Mouse (Mus musculus) Patski (cell line): Measurements from ENCODE around the gene Comt. TPM values are rescaled to one million over a fixed set of nuclear protein-coding genes. Genes with fewer than 3 reads are reported as not detected.
A peak's percentile ranks its signal among the peaks of the same experiment; 100 is the strongest.

Experiments
- ATAC-seq: fragments of 100-300 bp; one replicate; pipeline ENCODE4 v1.8.0; 2021
- CTCF ChIA-PET: fragments of 350-600 bp; sonication (Branson Sonifier 250); formaldehyde crosslinking; loops from one replicate; lab custom pipeline; 2022; ENCODE audit warnings: inconsistent platforms; lab: Charles Lee
- POLR2A ChIA-PET: fragments of 350-600 bp; sonication (Branson Sonifier 250); formaldehyde crosslinking; loops from one replicate; lab custom pipeline; 2022; ENCODE audit warnings: antibody characterized with exemption, inconsistent platforms; lab: Charles Lee
- DNase-seq: peaks from one replicate; pipeline ENCODE4 v3.0.0-alpha.2; 2011; ENCODE audit warnings: low read depth, low spot score
- H3K27me3 ChIP-seq: fragments of 371-371 bp; one replicate; pipeline ENCODE4 v1.5.1; 2021
- CTCF ChIP-seq: fragments of 100-300 bp; IDR thresholded peaks from one replicate; pipeline ENCODE4 v1.5.1; 2021
- in situ Hi-C: fragments of 300-500 bp; cut with MboI; formaldehyde crosslinking; loops from 3 replicates; pipeline ENCODE4 v1.11.1; 2018; ENCODE audit warnings: low pct_unique_long_range_greater_than_20kb, mixed read lengths
- polyA plus RNA-seq: library from polyadenylated mRNA; unstranded; gene quantifications from one replicate; pipeline ENCODE4 v1.2.3, GENCODE M21; 2021

Comt gene
- polyA plus RNA-seq, 1 experiment from 2014 or later = 229 TPM

GRCm38 (mm10) chr16:18393595-18393994 is 33.1 kb downstream of the Comt start:
- no peak for ATAC-seq
- no peak for DNase-seq
- in situ Hi-C loops = no loop called here
- ChIA-PET POLR2A (no interaction called here), CTCF (interaction anchor here (1.7 to 1.9 kb wide), 2 partner anchors 32 to 46 kb away, joined by 5 read pairs; partner anchors contain the start of genes Arvcf and Tango2)
- H3K27me3 ChIP-seq = no peaks in the 10 kb centered on the region
- TF ChIP-seq CTCF = no peak

- ChIA-PET POLR2A (interaction anchor here (0.6 to 1.5 kb wide), 2 partner anchors 12 to 86 kb away, joined by 4 read pairs; no protein-coding TSS in a partner anchor), CTCF (interaction anchor here (1.7 to 1.9 kb wide), 2 partner anchors 33 to 45 kb away, joined by 5 read pairs; partner anchors contain the start of genes Arvcf and Tango2)
- no peak for TF ChIP-seq CTCF
- ATAC-seq = peak; percentile 79
- in situ Hi-C loops = no loop called here
- H3K27me3 ChIP-seq = no peaks in the 10 kb centered on the region
- no peak for DNase-seq
Measured at GRCm38 (mm10) chr16:18392469-18393426, 33.9 kb downstream of the Comt start.

GRCm38 (mm10) chr16:18391728-18392127 is 34.9 kb downstream of the Comt start:
- DNase-seq (no peak), ATAC-seq (no peak)
- in situ Hi-C loops = no loop called here
- CTCF ChIA-PET = interaction anchor here (1.9 kb wide), 1 partner anchor 44 kb away, joined by 5 read pairs; the partner anchor contains the start of genes Arvcf and Tango2
- POLR2A ChIA-PET = interaction anchor here (1.5 kb wide), 1 partner anchor 13 kb away, joined by 4 read pairs; no protein-coding TSS in a partner anchor
- no peak for TF ChIP-seq CTCF
- H3K27me3 ChIP-seq = no peaks in the 10 kb centered on the region

GRCm38 (mm10) chr16:18391127-18391526 is 35.5 kb downstream of the Comt start:
- no peak for DNase-seq
- TF ChIP-seq CTCF = no peak
- in situ Hi-C loops = no loop called here
- no peak for ATAC-seq
- H3K27me3 ChIP-seq = no peaks in the 10 kb centered on the region
- ChIA-PET CTCF (interaction anchor here (1.7 kb wide), 1 partner anchor 15 kb away, joined by 3 read pairs; no protein-coding TSS in a partner anchor), POLR2A (interaction anchor here (1.5 kb wide), 1 partner anchor 14 kb away, joined by 4 read pairs; no protein-coding TSS in a partner anchor)

- in situ Hi-C loops = no loop called here
- ChIA-PET POLR2A (no interaction called here), CTCF (interaction anchor here (1.7 kb wide), 1 partner anchor 14 kb away, joined by 3 read pairs; no protein-coding TSS in a partner anchor)
- H3K27me3 ChIP-seq = no peaks in the 10 kb centered on the region
- DNase-seq = no peak
- TF ChIP-seq CTCF = no peak
- ATAC-seq = no peak
Measured at GRCm38 (mm10) chr16:18390399-18390798, 36.3 kb downstream of the Comt start.

GRCm38 (mm10) chr16:18388583-18389435 is 37.8 kb downstream of the Comt start:
- in situ Hi-C loops = loop anchor here (5.0 kb wide), 1 partner anchor 37 kb away; no protein-coding TSS in a partner anchor
- no peak for DNase-seq
- POLR2A ChIA-PET = interaction anchor here (0.6 kb wide), 1 partner anchor 109 kb away, joined by 3 read pairs; no protein-coding TSS in a partner anchor
- CTCF ChIA-PET = interaction anchor here (1.1 kb wide), 1 partner anchor 11 kb away, joined by 3 read pairs; no protein-coding TSS in a partner anchor
- ATAC-seq = no peak
- no peaks in the 10 kb centered on the region for H3K27me3 ChIP-seq
- no peak for TF ChIP-seq CTCF

GRCm38 (mm10) chr16:18387704-18388582 is 38.7 kb downstream of the Comt start:
- ATAC-seq (no peak), DNase-seq (no peak)
- H3K27me3 ChIP-seq = no peaks in the 10 kb centered on the region
- TF ChIP-seq CTCF = no peak
- CTCF ChIA-PET = interaction anchor here (0.7 to 1.6 kb wide), 3 partner anchors 10 to 43 kb away, joined by 3 to 4 read pairs (median 3); no protein-coding TSS in a partner anchor
- in situ Hi-C loops = loop anchor here (5.0 kb wide), 1 partner anchor 36 kb away; no protein-coding TSS in a partner anchor
- POLR2A ChIA-PET = no interaction called here

- in situ Hi-C loops = loop anchor here (5.0 kb wide), 1 partner anchor 35 kb away; no protein-coding TSS in a partner anchor
- DNase-seq = no peak
- TF ChIP-seq CTCF = no peak
Measured at GRCm38 (mm10) chr16:18386972-18387371, 39.7 kb downstream of the Comt start.

GRCm38 (mm10) chr16:18386451-18386850 is 40.2 kb downstream of the Comt start:
- DNase-seq (no peak), ATAC-seq (no peak)
- CTCF ChIA-PET = interaction anchor here (1.0 to 1.6 kb wide), 4 partner anchors 11 to 57 kb away, joined by 3 to 4 read pairs (median 4); no protein-coding TSS in a partner anchor
- POLR2A ChIA-PET = no interaction called here
- H3K27me3 ChIP-seq = no peaks in the 10 kb centered on the region
- in situ Hi-C loops = loop anchor here (5.0 kb wide), 1 partner anchor 34 kb away; no protein-coding TSS in a partner anchor
- TF ChIP-seq CTCF = no peak

More at GRCm38 (mm10) chr16:18386972-18387371, 39.7 kb downstream of the Comt start:
- H3K27me3 ChIP-seq = no peaks in the 10 kb centered on the region
- CTCF ChIA-PET = interaction anchor here (0.7 to 1.6 kb wide), 4 partner anchors 9 to 42 kb away, joined by 3 to 4 read pairs (median 3); no protein-coding TSS in a partner anchor
- no peak for ATAC-seq
- POLR2A ChIA-PET = no interaction called here
